Mouse (Mus musculus) lung, postnatal 0 days (tissue): ENCODE data around the gene Unc45b.

ENCODE experiments used
- CTCF ChIP-seq: IDR thresholded peaks from 2 replicates; pipeline ENCODE4 v1.5.1; 2016; ENCODE audit warnings: antibody characterized with exemption, mild to moderate bottlenecking
- EP300 ChIP-seq: IDR thresholded peaks from 2 replicates; pipeline ENCODE4 v1.6.1; 2016; ENCODE audit warnings: antibody characterized with exemption, mild to moderate bottlenecking, control low read depth

GRCm38 (mm10) chr11:82973916-82974315 is 63.6 kb downstream of the Unc45b start:
- TF ChIP-seq CTCF (no peak), EP300 (no peak)
